Mouse (Mus musculus): ENCODE measurements around the gene Ccl19.
"Not testable (repeated sequence)": the region's sequence is repeated elsewhere in the genome, so short reads cannot be mapped to it uniquely, and the experiment has no call there.

The Ccl19 gene

GRCm38 (mm10) chr4:42756477-42756876, at the start of gene Ccl19:
Gene Ccl19 (minus strand): TSS chr4:42756577.
- not testable (repeated sequence) for DNase-seq (ENCODE audit: low spot score)

DNA sequence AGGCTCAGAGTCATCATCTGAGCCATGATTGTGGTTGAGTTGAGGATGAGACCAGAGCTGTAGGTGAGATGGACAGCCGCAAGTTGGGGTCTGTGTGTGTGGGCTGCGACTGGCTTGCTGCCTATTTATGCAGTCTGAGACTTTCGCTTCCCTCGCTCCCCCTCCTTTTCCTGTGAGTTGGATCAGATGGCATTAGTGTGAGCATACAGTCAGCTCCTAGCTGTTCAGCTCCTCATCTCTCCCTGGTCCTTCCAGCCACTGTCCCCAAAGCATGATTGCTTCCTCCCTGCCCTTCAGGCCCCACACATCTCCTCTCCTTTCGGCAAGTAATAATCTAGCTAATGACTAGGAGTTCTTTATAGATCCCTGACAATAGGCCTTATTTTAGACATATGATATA, 17.5 kb upstream of the Ccl19 start, which contains the start of gene Ccl21a:
TSS of gene Ccl21a (minus strand) at position 101 of the 400 bp plus-strand sequence.
- DNase-seq (ENCODE audit: low spot score) = not testable (repeated sequence)

- not testable (repeated sequence) for DNase-seq (ENCODE audit: low spot score)
Measured at GRCm38 (mm10) chr4:42735245-42735644, 21.1 kb downstream of the Ccl19 start, which contains the start of gene 4930578G10Rik. Gene 4930578G10Rik (plus strand): TSS chr4:42735545.

Measured in lung, postnatal 25 days (tissue).